Mouse (Mus musculus) ES-Bruce4 (cell line): ENCODE data around the gene Herpud1.

Experiments
- CTCF ChIP-seq: IDR thresholded peaks from one replicate; pipeline ENCODE4 v1.8.1; 2011; ENCODE audit warnings: low read depth, low read length
- EP300 ChIP-seq: IDR thresholded peaks from 2 replicates; pipeline ENCODE4 v1.6.1; 2011; ENCODE audit warnings: low read depth, low read length; ENCODE audit not compliant: insufficient read depth

DNA sequence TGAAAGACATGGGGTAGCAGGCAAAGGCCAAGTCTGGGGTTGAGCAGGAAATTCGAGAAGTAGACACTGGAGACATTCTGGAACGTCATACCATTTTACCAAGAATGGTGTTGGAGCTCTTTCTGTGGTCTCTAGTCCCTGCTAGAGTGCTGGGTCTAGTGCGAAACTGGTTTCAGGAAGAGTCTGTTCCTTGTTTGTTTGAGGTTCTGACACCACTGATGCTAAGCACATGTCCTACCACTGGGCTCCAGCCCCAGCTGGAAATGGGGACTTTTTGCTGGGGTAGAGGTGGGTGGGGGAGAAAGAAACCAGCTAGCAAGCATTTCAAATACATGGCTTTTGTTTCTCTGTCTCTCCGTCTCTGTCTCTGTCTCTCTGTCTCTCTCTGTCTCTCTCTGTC, 9.2 kb upstream of the Herpud1 start:
- TF ChIP-seq CTCF (no peak), EP300 (no peak)
